Comparison of ENCODE assay signal across 9 mouse cellular contexts in genomic region chr11:118289037-118289511, GRCm38 (mm10). TPM values are rescaled to one million over a fixed set of nuclear protein-coding genes. Genes with fewer than 3 reads are reported as not detected.
DNase-seq lines count a peak whose midpoint lies in the region; ATAC-seq lines count a peak whose summit lies in the region.
"Had no signal": no experiment of that assay in that cellular context is flagged by ENCODE, and none has a peak within 500 bp of the region (broad histone marks: within the 10 kb centered on the region; RNA-seq: fewer than 3 reads in every experiment).

No protein-coding gene starts in this region.

- peak overlapping the region; percentile 96 for H3K4me3 ChIP-seq in embryonic facial prominence, embryonic 15.5 days (replicated peaks)
- H3K4me3 ChIP-seq in kidney, embryonic 14.5 days (ENCODE audit: low read length): peak overlapping the region; percentile 72
- peak overlapping the region; percentile 68 for H3K4me3 ChIP-seq in midbrain, embryonic 16.5 days (ENCODE audit: low read depth, low read length)

- no peaks in the 10 kb centered on the region for H3K27me3 ChIP-seq in embryonic facial prominence, embryonic 15.5 days
- H3K27me3 ChIP-seq in kidney, embryonic 14.5 days (ENCODE audit: control insufficient read depth, insufficient read depth, low read length): no peaks in the 10 kb centered on the region
- H3K27me3 ChIP-seq in midbrain, embryonic 16.5 days (ENCODE audit: control insufficient read depth, insufficient read depth, low read depth, low read length): no peaks in the 10 kb centered on the region

- peak overlapping the region; percentile 88 for H3K9ac ChIP-seq in embryonic facial prominence, embryonic 15.5 days
- peak overlapping the region; percentile 81 for H3K9ac ChIP-seq in kidney, embryonic 14.5 days (ENCODE audit: low read depth, low read length)
- peak overlapping the region; percentile 82 for H3K9ac ChIP-seq in midbrain, embryonic 16.5 days (ENCODE audit: low read depth, low read length)

- ATAC-seq in embryonic facial prominence, embryonic 15.5 days (ENCODE audit: insufficient number of reproducible peaks, low FRiP score, low TSS enrichment, low read depth): no peak
- ATAC-seq in kidney, embryonic 14.5 days (ENCODE audit: low FRiP score, low TSS enrichment): no peak
- ATAC-seq in midbrain, embryonic 16.5 days: no peak

- peak overlapping the region; percentile 86 for H3K4me2 ChIP-seq in embryonic facial prominence, embryonic 15.5 days (replicated peaks)
- peak overlapping the region; percentile 45 for H3K4me2 ChIP-seq in kidney, embryonic 14.5 days (replicated peaks; ENCODE audit: low read depth, low read length)
- H3K4me2 ChIP-seq in midbrain, embryonic 16.5 days (ENCODE audit: low read length): peak overlapping the region; percentile 90

- H3K27ac ChIP-seq in embryonic facial prominence, embryonic 15.5 days (replicated peaks): peak overlapping the region; percentile 89
- H3K27ac ChIP-seq in kidney, embryonic 14.5 days (ENCODE audit: low read depth, low read length): no peak overlapping the region
- peak overlapping the region; percentile 82 for H3K27ac ChIP-seq in midbrain, embryonic 16.5 days (ENCODE audit: low read length)

- peaks cover 15% of the 10 kb centered on the region for H3K4me1 ChIP-seq in embryonic facial prominence, embryonic 15.5 days
- H3K4me1 ChIP-seq in kidney, embryonic 14.5 days (ENCODE audit: control insufficient read depth, insufficient read depth, low read length): peaks cover 8% of the 10 kb centered on the region
- H3K4me1 ChIP-seq in midbrain, embryonic 16.5 days (ENCODE audit: control insufficient read depth, insufficient read depth, low read length): peaks cover 13% of the 10 kb centered on the region

- DNase-seq in kidney, adult 18-20 months: peak; percentile 13
- no peak for DNase-seq in kidney, adult 8-10 months
- DNase-seq in Muller cell, postnatal 12 days (ENCODE audit: inconsistent ontology term): peak; percentile 42
- no peak for DNase-seq in left cerebral cortex, adult 11 months (ENCODE audit: low spot score)
- no peak for DNase-seq in gastrocnemius, adult 8-10 months (ENCODE audit: low spot score in 2 of 2)

- peaks cover 35% of the 10 kb centered on the region for H3K36me3 ChIP-seq in embryonic facial prominence, embryonic 15.5 days
- peaks cover 36% of the 10 kb centered on the region for H3K36me3 ChIP-seq in kidney, embryonic 14.5 days (ENCODE audit: control insufficient read depth, insufficient read depth, low read length)
- peaks cover 20% of the 10 kb centered on the region for H3K36me3 ChIP-seq in midbrain, embryonic 16.5 days (ENCODE audit: control insufficient read depth, insufficient read depth, low read length)

- no peaks in the 10 kb centered on the region for H3K9me3 ChIP-seq in embryonic facial prominence, embryonic 15.5 days (replicated peaks)
- H3K9me3 ChIP-seq in kidney, embryonic 14.5 days (ENCODE audit: control insufficient read depth, low read length): no peaks in the 10 kb centered on the region
- H3K9me3 ChIP-seq in midbrain, embryonic 16.5 days (replicated peaks; ENCODE audit: control insufficient read depth, low read length, poor library complexity, severe bottlenecking): no peaks in the 10 kb centered on the region

- whole genome bisulfite sequencing in embryonic facial prominence, embryonic 15.5 days: under 1% methylated on average over 16 of the region's 16 CpGs
- 1% methylated on average over 16 of the region's 16 CpGs for WGBS in kidney, embryonic 14.5 days
- WGBS in midbrain, embryonic 16.5 days: 2% methylated on average over 16 of the region's 16 CpGs

RNA-seq across cellular contexts. Expression of gene Usp36, which starts 1.0 kb away (rescaled TPM):
- polyA plus RNA-seq in embryonic facial prominence, embryonic 15.5 days (2015; fragmentation: Nextera tagmentation; extraction: Ambion mirVana): 23.2 and 25.4 TPM in 2 replicates
- 12.2 and 18.1 TPM in 2 replicates for polyA plus RNA-seq in kidney, embryonic 14.5 days (2014; fragmentation: Nextera tagmentation; extraction: Ambion mirVana)
- polyA plus RNA-seq in midbrain, embryonic 16.5 days (2015; fragmentation: Nextera tagmentation; extraction: Ambion mirVana): 17.7 and 18.8 TPM in 2 replicates
- total RNA-seq in gastrocnemius, adult 8-10 months (2022): 10 to 100 TPM; 13.1 to 16.7 (median 14.8) TPM

RNA-seq across cellular contexts. Expression of gene Cyth1, which starts 40.7 kb away (rescaled TPM):
- polyA plus RNA-seq in embryonic facial prominence, embryonic 15.5 days (2015; fragmentation: Nextera tagmentation; extraction: Ambion mirVana): 19.5 and 20.4 TPM in 2 replicates
- 11.4 and 12.4 TPM in 2 replicates for polyA plus RNA-seq in kidney, embryonic 14.5 days (2014; fragmentation: Nextera tagmentation; extraction: Ambion mirVana)
- polyA plus RNA-seq in midbrain, embryonic 16.5 days (2015; fragmentation: Nextera tagmentation; extraction: Ambion mirVana): 25.1 and 26.7 TPM in 2 replicates
- total RNA-seq in gastrocnemius, adult 8-10 months (2022): 10 to 100 TPM; 26.6 to 38.4 (median 30.2) TPM

RNA-seq across cellular contexts. Expression of gene Cep295nl, which starts 53.2 kb away (rescaled TPM):
- 0.59 and 0.64 TPM in 2 replicates for polyA plus RNA-seq in embryonic facial prominence, embryonic 15.5 days (2015; fragmentation: Nextera tagmentation; extraction: Ambion mirVana)
- polyA plus RNA-seq in kidney, embryonic 14.5 days (2014; fragmentation: Nextera tagmentation; extraction: Ambion mirVana): 0.41 and 0.42 TPM in 2 replicates
- polyA plus RNA-seq in midbrain, embryonic 16.5 days (2015; fragmentation: Nextera tagmentation; extraction: Ambion mirVana): 0.10 and 0.15 TPM in 2 replicates
- total RNA-seq in gastrocnemius, adult 8-10 months (2022): 1 to 10 TPM in 1 of 4 experiments, under 1 TPM in 3; 0.41 to 1.0 (median 0.94) TPM
- total RNA-seq: common myeloid progenitor, adult 5-6 weeks had no signal

Comparison
In these comparisons a context has a peak if more than half of its experiments do, and no peak if none do; other contexts are left out.
1. DNase-seq: peak in kidney, adult 18-20 months (single experiment) and Muller cell, postnatal 12 days (single experiment); none in kidney, adult 8-10 months (0 of 2), left cerebral cortex, adult 11 months (single experiment) and gastrocnemius, adult 8-10 months (0 of 2).
2. Peak in every context shown above with its lines, with median percentiles within 50 percentile points of each other: H3K4me2 ChIP-seq, H3K4me3 ChIP-seq and H3K9ac ChIP-seq.